Mouse (Mus musculus) erythroblast, embryonic 14.5 days (primary cell): ENCODE data around the gene BC049352.

Experiments used
- GATA1 ChIP-seq: IDR thresholded peaks from 2 replicates; pipeline ENCODE4 v1.6.1; 2012; ENCODE audit warnings: low read length, inconsistent platforms, mixed read lengths
- TAL1 ChIP-seq: IDR thresholded peaks from 3 replicates; pipeline ENCODE4 v1.6.1; 2012; ENCODE audit warnings: low read length, inconsistent platforms, mixed read lengths

GRCm38 (mm10) chr9:45247536-45247935, 65.7 kb downstream of the BC049352 start:
- TF ChIP-seq GATA1 (no peak), TAL1 (no peak)
